Mouse (Mus musculus) spleen, postnatal 4 days (tissue): ENCODE data around the gene Pck1.

ENCODE experiments used
- DNase-seq, 2 experiments: peaks; one replicate each; pipeline ENCODE4 v3.0.0; 2022; ENCODE audit warnings: low spot score in 2 of 2

The Pck1 gene

DNA sequence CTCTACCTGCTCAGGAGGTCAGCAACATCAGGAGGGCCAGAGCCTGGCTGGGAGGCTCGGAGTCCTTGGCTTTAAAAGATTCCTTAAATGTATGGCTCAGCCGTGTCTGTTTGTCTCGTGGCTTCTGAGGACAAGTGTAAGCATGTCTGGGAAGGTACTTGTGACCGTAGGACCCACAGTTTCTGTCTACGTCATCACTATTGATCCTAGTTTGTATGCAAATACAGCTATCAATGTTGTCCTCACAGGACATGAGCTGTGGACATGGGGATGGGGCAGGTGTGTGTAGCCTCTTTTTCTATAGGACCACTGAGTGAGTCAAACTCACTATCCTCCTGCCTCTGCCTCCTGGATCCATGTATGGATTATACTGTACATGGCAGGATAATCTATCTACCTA is 4.8 kb upstream of the Pck1 start:
- DNase-seq: no peak

DNA sequence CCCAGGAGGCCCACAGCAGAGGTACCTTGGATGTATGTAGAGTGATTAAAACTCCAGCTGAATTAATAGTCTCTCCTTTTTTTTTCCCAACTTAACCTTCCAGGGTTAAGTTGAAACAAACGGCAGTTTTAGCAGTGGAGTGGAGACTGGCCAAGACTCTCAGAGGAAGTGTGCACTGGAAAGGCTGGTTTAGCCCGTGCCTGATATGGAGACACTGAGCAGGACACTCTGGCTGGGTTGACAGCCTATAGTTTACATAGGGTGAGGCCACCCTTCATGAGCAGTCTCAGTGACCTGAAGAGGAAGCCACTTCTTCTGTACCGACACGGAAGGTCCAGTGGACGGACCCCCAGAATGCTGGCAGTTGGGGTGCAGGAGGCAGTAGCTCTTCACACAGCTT is 1.5 kb upstream of the Pck1 start:
- no peak for DNase-seq

DNA sequence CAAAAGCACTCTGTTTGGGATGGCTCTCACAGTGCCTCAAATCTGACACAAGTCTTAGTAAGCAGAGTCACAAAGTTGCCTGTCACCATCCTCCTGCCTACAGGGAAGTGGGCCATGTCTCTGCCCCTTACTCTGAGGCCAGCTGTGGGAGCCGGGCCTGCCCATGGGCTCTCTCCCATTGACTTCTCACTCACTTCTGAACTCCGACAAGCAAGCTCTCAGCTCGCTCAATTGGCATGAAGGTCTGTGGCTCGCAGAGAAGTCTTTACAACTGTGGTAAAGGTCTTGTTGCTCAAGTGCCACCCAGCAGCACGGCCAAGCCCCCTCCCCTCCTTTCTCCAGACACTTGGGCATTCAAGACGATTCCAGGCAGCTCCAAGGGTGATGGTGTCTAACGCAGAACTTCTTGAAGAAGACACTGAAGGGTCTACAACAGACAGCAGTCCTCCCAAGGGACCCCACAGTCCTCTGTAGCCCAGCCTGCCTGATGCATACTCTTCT is 1.0 kb upstream of the Pck1 start:
- DNase-seq: no peak

DNA sequence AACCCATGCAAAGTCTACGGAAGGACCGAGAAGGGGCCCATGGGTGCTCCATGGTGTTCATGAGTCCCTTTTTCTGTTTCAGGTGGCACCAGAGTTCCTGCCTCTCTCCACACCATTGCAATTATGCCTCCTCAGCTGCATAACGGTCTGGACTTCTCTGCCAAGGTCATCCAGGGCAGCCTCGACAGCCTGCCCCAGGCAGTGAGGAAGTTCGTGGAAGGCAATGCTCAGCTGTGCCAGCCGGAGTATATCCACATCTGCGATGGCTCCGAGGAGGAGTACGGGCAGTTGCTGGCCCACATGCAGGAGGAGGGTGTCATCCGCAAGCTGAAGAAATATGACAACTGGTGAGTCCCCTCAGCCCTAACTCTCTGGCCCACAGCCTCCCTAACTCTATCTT is 418 bp downstream of the Pck1 start:
- no peak for DNase-seq

DNA sequence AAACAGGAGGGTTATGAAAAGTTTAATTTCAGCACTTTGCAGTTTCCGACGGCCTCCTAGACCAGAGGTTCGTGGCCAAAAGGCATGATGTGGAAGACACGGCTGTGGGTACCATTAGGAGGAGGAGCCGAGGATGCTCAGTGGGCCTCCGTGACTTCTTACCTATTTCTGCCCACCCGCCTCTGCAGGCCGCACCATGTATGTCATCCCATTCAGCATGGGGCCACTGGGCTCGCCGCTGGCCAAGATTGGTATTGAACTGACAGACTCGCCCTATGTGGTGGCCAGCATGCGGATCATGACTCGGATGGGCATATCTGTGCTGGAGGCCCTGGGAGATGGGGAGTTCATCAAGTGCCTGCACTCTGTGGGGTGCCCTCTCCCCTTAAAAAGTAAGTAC is 1.7 kb downstream of the Pck1 start:
- DNase-seq: no peak

DNA sequence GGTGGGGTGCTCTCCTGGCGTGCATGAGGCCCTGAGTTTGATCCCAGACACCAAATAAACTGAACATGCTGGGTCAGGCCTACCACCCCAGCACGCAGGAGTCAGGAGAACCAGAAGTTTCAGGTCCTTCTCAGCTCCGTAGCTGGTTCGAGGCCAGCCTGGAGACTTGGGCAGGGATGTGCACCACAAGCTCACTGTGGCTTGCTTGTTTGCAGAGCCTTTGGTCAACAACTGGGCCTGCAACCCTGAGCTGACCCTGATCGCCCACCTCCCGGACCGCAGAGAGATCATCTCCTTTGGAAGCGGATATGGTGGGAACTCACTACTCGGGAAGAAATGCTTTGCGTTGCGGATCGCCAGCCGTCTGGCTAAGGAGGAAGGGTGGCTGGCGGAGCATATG is 2.1 kb downstream of the Pck1 start:
- no peak for DNase-seq

DNA sequence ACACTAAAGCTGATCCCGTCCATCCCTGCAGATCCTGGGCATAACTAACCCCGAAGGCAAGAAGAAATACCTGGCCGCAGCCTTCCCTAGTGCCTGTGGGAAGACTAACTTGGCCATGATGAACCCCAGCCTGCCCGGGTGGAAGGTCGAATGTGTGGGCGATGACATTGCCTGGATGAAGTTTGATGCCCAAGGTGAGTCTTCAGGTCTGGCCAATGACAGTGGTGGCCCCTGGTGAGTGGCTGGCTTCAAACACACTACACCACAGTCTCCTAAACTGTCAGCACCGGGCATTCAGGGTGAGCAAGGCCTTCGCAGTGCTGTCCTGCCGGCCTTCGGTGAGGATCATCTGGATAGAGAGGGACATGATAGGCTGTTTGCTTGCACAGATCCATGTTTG is 3.1 kb downstream of the Pck1 start:
- no peak for DNase-seq

DNA sequence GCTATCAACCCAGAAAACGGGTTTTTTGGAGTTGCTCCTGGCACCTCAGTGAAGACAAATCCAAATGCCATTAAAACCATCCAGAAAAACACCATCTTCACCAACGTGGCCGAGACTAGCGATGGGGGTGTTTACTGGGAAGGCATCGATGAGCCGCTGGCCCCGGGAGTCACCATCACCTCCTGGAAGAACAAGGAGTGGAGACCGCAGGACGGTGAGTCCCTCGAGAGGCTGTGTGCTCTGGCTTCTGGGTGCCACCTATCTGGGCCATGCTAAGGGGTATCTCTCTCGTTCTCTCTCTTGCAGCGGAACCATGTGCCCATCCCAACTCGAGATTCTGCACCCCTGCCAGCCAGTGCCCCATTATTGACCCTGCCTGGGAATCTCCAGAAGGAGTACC is 4.1 kb downstream of the Pck1 start:
- DNase-seq: no peak

DNA sequence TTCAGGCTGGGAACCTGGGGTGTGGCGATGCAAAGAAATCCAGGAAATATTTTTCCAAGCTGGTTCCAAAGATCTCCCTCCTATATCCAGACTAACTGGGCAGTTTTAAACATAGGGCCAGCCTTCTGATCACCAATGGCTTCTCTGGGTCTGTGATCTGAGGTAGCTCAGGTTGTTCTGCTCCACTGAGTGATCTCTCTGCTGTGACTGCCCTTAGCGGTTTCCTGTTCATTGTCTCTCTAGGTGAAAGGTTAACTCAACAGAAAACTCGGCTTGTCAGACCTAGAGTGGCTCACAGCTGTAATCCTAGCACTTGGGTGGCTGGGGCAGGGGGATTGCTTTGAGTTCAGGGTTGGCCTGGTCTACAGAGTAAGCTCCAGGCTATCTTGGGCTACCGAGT is 4.5 kb downstream of the Pck1 start:
- DNase-seq: no peak

DNA sequence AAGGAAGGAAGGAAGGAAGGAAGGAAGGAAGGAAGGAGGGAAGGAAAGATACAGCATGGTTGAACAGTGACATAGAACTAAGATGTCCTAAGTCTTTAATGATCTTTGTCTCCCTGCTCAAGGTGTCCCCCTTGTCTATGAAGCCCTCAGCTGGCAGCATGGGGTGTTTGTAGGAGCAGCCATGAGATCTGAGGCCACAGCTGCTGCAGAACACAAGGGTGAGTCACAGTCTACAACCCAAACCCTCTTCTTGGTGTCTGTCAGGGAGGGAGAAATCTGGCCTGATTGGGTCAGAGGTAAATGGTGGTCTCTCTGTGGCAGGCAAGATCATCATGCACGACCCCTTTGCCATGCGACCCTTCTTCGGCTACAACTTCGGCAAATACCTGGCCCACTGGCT is 5.0 kb downstream of the Pck1 start:
- DNase-seq: no peak

DNA sequence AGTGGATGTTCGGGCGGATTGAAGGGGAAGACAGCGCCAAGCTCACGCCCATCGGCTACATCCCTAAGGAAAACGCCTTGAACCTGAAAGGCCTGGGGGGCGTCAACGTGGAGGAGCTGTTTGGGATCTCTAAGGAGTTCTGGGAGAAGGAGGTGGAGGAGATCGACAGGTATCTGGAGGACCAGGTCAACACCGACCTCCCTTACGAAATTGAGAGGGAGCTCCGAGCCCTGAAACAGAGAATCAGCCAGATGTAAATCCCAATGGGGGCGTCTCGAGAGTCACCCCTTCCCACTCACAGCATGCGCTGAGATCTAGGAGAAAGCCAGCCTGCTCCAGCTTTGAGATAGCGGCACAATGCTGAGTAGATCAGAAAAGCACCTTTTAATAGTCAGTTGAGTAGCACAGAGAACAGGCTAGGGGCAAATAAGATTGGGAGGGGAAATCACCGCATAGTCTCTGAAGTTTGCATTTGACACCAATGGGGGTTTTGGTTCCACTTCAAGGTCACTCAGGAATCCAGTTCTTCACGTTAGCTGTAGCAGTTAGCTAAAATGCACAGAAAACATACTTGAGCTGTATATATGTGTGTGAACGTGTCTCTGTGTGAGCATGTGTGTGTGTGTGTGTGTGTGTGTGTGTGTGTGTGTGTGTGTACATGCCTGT is 5.7 kb downstream of the Pck1 start:
- no peak for DNase-seq

DNA sequence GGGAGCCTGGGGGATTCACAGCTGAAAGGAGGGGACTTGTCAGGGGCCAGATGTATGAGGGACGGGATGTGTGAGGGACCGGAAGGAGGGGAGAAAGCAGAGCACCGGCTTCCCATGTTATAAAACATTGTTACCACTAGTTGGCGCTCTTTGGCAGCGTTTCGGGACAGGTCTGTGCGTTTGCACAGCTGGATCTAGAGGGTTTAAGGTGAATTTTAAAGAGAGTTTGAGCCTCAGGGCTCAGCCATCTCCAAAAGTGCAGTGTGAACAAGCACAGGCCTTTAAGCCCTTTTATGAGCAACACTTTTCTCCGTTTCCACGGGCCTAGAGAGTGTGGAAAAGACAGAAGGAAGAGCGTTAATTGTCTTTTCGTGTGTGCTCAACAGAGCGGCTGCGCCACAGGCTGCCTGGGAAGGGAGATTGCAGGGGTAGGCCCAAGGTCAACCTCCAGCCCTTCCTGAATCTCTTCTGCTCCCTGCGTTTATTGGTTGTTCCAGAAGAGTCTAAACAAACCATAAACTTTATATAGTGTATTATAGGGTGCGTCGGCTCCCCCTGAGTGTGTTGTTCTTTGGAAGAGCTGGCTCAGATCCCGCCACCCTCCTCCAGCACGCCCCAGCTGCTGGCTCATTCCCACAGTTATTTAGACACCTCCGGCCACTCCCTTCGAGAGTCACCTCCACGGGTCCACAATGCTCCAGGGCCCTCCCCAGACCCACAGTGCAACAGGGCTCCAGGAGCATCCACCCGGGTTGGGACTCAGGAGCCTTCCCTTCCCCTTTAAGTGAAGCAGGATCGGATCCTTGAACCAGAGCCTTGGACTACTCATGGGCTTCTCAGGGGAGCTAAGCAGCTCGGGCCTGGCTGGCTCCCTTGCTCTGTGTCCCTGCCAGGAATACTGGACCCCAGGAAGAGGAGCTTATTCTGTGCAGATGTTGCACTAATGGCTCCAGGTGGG is 6.8 kb downstream of the Pck1 start:
- DNase-seq: peak; percentile 47 to 80

DNA sequence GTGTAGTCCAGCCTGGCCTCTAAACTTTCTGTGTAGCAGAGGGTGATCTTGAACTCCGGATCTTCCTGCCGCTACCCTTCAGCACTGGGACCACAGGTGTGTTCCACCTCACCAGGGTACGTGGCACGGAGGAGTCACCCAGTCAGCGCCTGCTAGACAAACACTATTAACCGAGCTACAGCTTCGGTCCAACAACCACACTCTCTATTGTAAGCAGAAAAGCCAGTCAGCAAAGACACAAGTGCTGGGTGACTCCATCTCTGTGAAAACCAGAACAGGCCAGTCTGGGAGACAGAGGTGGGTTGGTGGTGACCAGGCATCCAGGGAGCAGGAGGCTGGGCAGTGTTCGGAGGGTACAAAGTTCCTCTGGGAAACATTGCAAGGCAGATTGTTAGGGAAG is 10.5 kb downstream of the Pck1 start:
- DNase-seq: no peak

DNA sequence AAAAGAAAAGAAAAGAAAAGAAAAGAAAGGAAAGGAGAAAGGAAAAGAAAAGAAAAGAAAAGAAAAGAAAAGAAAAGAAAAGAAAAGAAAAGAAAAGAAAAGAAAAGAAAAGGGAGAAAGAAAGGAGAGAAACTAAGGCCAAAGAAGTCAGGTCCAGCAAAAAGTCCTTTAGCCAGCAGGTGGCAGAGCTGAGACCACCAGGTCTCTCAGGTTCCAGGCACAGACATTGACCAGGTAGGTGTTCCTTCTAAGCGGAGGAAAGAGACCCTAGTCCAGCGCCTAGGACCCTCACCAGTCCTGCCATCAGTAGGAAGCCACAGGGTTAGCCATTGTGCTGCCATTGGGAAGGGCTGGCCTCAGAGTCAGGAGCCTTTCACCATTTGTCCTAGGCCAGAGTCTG is 11.5 kb downstream of the Pck1 start:
- no peak for DNase-seq

DNA sequence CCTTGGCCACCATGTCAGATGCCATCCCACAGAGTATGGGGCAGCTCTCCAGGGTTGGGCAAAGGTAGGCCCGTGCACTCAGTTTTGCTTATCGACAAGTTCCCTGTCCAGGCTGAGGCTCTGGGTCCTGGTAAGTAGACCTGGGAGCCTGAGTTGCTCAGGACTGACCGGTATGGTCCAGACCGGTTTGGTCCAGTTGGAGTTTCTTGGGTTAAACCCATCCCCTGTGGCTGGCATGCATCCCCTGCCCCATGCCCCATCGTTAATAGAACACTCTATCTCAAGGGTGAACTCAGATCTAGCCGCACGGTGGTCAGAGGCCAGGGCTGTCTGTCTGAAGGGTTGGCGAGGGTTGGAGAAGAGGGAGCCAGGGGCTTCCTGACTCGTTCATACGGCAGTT is 12.1 kb downstream of the Pck1 start:
- DNase-seq: no peak

DNA sequence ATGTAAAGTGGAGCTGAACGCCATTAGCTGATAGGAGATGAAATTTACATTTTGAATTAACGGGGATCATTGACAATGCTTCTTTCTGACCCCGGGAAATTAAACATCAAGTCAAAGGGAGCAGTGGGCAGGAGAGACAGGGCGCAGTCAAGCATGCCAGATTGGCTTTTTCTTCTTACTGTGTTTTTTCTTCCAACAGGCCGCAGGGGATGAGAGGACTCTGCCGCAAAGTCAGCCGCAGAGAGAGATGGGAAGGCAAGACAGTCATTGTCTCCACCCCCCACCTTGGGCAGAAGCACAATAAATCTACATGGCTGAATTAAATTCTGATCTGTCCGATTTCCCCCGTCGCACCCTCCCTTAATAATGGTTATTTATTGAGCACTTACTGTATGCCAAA is 12.5 kb downstream of the Pck1 start:
- no peak for DNase-seq

DNA sequence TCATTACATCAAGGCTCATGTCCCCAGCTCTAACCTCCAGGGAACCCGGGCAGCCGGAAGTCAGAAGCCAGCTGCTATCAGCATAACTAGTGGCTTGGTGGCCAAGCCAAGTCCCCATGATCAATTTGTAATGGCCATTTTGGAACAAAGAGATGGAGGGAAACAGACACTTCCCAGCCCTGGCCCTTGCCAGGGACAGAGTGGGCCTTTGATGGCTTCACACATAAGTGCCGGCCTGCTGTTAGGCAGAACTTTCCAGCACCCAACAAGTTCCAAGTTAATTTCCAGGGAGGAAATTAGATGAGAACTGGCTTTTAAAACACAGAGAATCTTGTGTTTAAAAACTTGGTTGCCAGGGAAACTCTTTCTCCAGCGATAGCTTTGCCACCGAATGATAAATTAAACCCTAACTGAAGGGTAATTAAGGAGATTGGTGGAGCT is 15.6 kb downstream of the Pck1 start:
- DNase-seq: no peak

DNA sequence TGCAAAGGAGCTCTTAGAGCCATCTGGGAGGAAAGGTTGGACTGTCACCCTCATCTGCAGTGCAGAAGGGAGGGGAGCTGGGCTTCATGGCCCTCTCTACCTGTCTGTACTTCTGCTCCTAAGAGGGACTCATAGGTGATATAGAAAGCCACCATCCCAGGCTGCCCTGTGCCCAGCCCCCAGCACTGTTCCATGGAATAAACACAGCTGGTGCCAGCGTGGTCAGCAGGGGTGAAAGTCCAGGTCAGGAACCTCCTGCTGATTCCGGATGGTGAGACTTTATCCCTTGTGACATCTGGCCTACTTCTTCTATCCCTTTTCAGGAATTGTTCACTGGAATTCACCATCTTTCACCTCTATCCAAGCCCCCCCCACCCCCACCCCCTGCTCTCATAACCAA is 17.2 kb downstream of the Pck1 start:
- no peak for DNase-seq

DNA sequence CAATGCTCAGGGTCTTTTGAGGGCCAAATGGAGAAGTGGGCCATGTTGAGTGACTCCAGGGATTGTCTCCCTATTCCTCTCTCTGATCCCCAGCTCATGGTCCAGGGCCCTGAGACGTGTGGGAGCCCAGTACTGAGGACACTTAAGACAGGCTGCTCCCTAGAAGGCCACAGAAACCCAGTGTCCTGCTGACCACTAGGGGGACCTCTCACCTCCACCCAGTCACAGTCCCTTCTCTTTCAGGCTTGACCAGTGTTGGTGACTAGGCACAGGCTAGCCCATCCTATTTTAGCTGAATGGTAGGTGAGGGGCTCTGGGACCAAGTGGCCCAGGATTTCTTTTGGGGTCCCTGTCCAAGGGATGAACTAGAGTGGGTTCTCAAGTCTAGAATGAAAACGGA is 17.9 kb downstream of the Pck1 start:
- no peak for DNase-seq

DNA sequence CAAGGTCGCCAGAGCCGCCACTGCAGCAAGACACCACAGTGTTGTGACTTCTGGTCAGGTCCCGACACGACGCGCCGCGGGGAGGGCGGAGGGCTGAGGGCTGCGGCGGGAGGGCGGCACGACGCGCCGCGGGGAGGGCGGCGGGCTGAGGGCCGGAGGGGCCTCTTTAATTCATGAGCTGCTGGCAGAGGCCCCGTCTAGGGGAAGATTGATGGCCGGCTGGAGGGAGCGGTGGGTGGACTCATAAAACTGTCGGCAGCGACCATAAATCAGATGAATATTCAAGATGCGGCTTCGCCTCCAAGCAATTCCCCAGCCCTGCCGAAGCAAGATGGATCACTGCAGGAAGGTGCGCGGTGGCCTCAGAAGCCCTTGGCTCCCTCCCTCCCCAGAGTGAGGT is 18.6 kb downstream of the Pck1 start:
- DNase-seq: no peak

DNA sequence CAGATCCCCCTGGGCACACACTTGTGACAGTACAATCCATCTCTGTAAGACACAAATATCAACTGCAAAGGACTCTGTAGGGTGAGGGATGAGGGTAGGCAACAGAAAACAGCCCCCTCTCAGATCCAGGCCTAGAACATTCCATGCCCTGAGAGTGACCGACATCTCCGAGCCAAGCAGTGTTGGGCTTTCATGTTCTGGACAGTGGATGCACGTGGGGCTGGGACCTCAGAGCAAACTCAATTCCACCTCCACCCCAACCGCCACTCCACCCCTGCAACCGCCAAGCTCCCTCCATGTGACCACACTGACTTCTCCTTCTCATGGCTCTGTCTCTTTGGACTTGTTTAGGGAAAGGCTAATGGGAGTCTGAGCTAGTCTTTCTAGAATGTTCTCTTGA is 19.1 kb downstream of the Pck1 start:
- peak in 1 of 2 experiments; percentile 59 for DNase-seq

DNA sequence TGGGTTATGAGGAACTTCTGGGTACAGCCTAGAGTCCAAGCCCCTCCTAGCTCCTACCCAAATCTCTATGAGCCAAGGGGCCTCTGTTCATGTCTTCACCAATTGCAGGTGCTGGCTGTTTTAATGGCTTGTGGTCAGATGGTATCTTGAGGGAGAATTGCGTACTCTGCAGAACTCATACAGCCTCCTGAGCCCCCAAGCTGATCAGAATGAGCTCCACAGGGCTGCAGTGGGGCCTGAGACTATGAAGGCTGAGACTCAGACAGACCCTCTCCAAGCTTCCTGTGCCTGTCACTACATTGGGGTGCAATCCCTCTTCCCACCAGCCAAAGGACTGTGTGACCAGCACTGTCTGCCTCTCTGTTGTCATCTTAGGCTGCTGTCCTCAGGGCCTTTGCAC is 19.5 kb downstream of the Pck1 start:
- peak in 1 of 2 experiments; percentile 55 for DNase-seq

DNA sequence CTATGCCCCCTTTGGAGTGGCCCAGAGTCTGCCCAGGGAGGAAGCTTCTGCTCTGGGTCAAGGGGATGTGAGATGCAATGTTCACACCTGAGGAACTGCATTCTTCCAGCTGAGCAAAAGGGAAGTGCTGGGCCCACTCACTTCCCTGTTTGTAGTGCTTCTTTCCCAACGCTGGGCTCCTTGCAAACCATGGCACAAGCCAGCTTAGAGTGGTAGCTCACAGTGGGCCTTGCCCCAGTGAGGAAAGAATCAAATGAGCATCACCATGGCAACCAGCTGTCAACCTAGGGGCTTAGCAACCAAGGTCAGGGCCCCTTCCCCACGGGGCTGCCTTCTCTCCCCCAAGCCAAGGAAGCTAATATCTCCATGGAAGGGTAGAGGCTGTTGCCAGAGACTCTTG is 20.2 kb downstream of the Pck1 start:
- peak in 1 of 2 experiments; percentile 61 for DNase-seq
